Mouse (Mus musculus): ENCODE data around the gene Narf. TPM values are rescaled to one million over a fixed set of nuclear protein-coding genes. Genes with fewer than 3 reads are reported as not detected.

Gene Narf
- polyA plus RNA-seq, 1 experiment from 2014 or later, result 114 TPM

- ATAC-seq, result no peak
- Histone ChIP-seq H3K9ac (replicated peaks; ENCODE audit: low read depth, low read length) (peak overlapping the region; percentile 98), H3K4me1 (replicated peaks; ENCODE audit: control insufficient read depth, insufficient read depth, low read length) (peaks cover 32% of the 10 kb centered on the region), H3K27ac (ENCODE audit: low read length) (no peak overlapping the region), H3K36me3 (ENCODE audit: control insufficient read depth, insufficient read depth) (peaks cover 16% of the 10 kb centered on the region), H3K9me3 (ENCODE audit: control insufficient read depth, low read length) (no peaks in the 10 kb centered on the region), H3K4me2 (ENCODE audit: low read length) (peak overlapping the region; percentile 89), H3K4me3 (replicated peaks; ENCODE audit: low read length) (peak overlapping the region; percentile 98), H3K27me3 (replicated peaks; ENCODE audit: control insufficient read depth, insufficient read depth, low read length) (no peaks in the 10 kb centered on the region)
- 49% methylated on average over 2 of the region's 2 CpGs for WGBS
Observed at GRCm38 (mm10) chr11:121261074-121261473, 24.0 kb downstream of the Narf start.

- Histone ChIP-seq H3K4me3 (replicated peaks; ENCODE audit: low read length) (no peak overlapping the region), H3K36me3 (ENCODE audit: control insufficient read depth, insufficient read depth) (no peaks in the 10 kb centered on the region), H3K9ac (replicated peaks; ENCODE audit: low read depth, low read length) (no peak overlapping the region), H3K27ac (ENCODE audit: low read length) (no peak overlapping the region), H3K4me1 (replicated peaks; ENCODE audit: control insufficient read depth, insufficient read depth, low read length) (peaks cover 5% of the 10 kb centered on the region), H3K4me2 (ENCODE audit: low read length) (no peak overlapping the region), H3K27me3 (replicated peaks; ENCODE audit: control insufficient read depth, insufficient read depth, low read length) (no peaks in the 10 kb centered on the region), H3K9me3 (ENCODE audit: control insufficient read depth, low read length) (no peaks in the 10 kb centered on the region)
- ATAC-seq, result no peak
- WGBS, result 93% methylated on average over 8 of the region's 8 CpGs
Observed at GRCm38 (mm10) chr11:121277516-121277915, 40.5 kb downstream of the Narf start.

- ATAC-seq, result no peak
- no peak overlapping the region for H3K4me2 ChIP-seq (ENCODE audit: low read length)
- H3K4me1 ChIP-seq (replicated peaks; ENCODE audit: control insufficient read depth, insufficient read depth, low read length), result peaks cover 5% of the 10 kb centered on the region
- no peaks in the 10 kb centered on the region for H3K9me3 ChIP-seq (ENCODE audit: control insufficient read depth, low read length)
- no peaks in the 10 kb centered on the region for H3K36me3 ChIP-seq (ENCODE audit: control insufficient read depth, insufficient read depth)
- H3K9ac ChIP-seq (replicated peaks; ENCODE audit: low read depth, low read length), result no peak overlapping the region
- H3K27ac ChIP-seq (ENCODE audit: low read length), result no peak overlapping the region
- WGBS, result 88% methylated on average over 3 of the region's 3 CpGs
- no peaks in the 10 kb centered on the region for H3K27me3 ChIP-seq (replicated peaks; ENCODE audit: control insufficient read depth, insufficient read depth, low read length)
- no peak overlapping the region for H3K4me3 ChIP-seq (replicated peaks; ENCODE audit: low read length)
Observed at GRCm38 (mm10) chr11:121278011-121278410, 41.0 kb downstream of the Narf start.

- 82% methylated on average over 6 of the region's 6 CpGs for WGBS
- ATAC-seq, result no peak
- Histone ChIP-seq H3K36me3 (ENCODE audit: control insufficient read depth, insufficient read depth) (peaks cover 10% of the 10 kb centered on the region), H3K27me3 (replicated peaks; ENCODE audit: control insufficient read depth, insufficient read depth, low read length) (no peaks in the 10 kb centered on the region), H3K9ac (replicated peaks; ENCODE audit: low read depth, low read length) (no peak overlapping the region), H3K9me3 (ENCODE audit: control insufficient read depth, low read length) (no peaks in the 10 kb centered on the region), H3K27ac (ENCODE audit: low read length) (no peak overlapping the region), H3K4me3 (replicated peaks; ENCODE audit: low read length) (no peak overlapping the region), H3K4me1 (replicated peaks; ENCODE audit: control insufficient read depth, insufficient read depth, low read length) (peaks cover 5% of the 10 kb centered on the region), H3K4me2 (ENCODE audit: low read length) (no peak overlapping the region)
Observed at GRCm38 (mm10) chr11:121282911-121283310, 45.9 kb downstream of the Narf start.

GRCm38 (mm10) chr11:121289859-121290258 lies 52.8 kb downstream of the Narf start:
- Histone ChIP-seq H3K36me3 (ENCODE audit: control insufficient read depth, insufficient read depth) (peaks cover 32% of the 10 kb centered on the region), H3K9me3 (ENCODE audit: control insufficient read depth, low read length) (no peaks in the 10 kb centered on the region), H3K9ac (replicated peaks; ENCODE audit: low read depth, low read length) (no peak overlapping the region), H3K4me2 (ENCODE audit: low read length) (no peak overlapping the region), H3K4me1 (replicated peaks; ENCODE audit: control insufficient read depth, insufficient read depth, low read length) (no peaks in the 10 kb centered on the region), H3K27me3 (replicated peaks; ENCODE audit: control insufficient read depth, insufficient read depth, low read length) (no peaks in the 10 kb centered on the region), H3K4me3 (replicated peaks; ENCODE audit: low read length) (no peak overlapping the region), H3K27ac (ENCODE audit: low read length) (no peak overlapping the region)
- no peak for ATAC-seq
- 96% methylated on average over 3 of the region's 3 CpGs for WGBS

GRCm38 (mm10) chr11:121294771-121295170 lies 57.7 kb downstream of the Narf start:
- no peak overlapping the region for H3K4me3 ChIP-seq (replicated peaks; ENCODE audit: low read length)
- WGBS, result 95% methylated on average over 5 of the region's 5 CpGs
- no peak overlapping the region for H3K9ac ChIP-seq (replicated peaks; ENCODE audit: low read depth, low read length)
- H3K36me3 ChIP-seq (ENCODE audit: control insufficient read depth, insufficient read depth), result peaks cover 28% of the 10 kb centered on the region
- no peak for ATAC-seq
- no peaks in the 10 kb centered on the region for H3K9me3 ChIP-seq (ENCODE audit: control insufficient read depth, low read length)
- no peak overlapping the region for H3K4me2 ChIP-seq (ENCODE audit: low read length)
- no peaks in the 10 kb centered on the region for H3K4me1 ChIP-seq (replicated peaks; ENCODE audit: control insufficient read depth, insufficient read depth, low read length)
- H3K27me3 ChIP-seq (replicated peaks; ENCODE audit: control insufficient read depth, insufficient read depth, low read length), result no peaks in the 10 kb centered on the region
- no peak overlapping the region for H3K27ac ChIP-seq (ENCODE audit: low read length)

- Histone ChIP-seq H3K9ac (replicated peaks; ENCODE audit: low read depth, low read length) (no peak overlapping the region), H3K36me3 (ENCODE audit: control insufficient read depth, insufficient read depth) (peaks cover 27% of the 10 kb centered on the region)
Observed at GRCm38 (mm10) chr11:121298493-121298892, 61.4 kb downstream of the Narf start.

GRCm38 (mm10) chr11:121300265-121300664 lies 63.2 kb downstream of the Narf start:
- Histone ChIP-seq H3K36me3 (ENCODE audit: control insufficient read depth, insufficient read depth) (peaks cover 25% of the 10 kb centered on the region), H3K9me3 (ENCODE audit: control insufficient read depth, low read length) (no peaks in the 10 kb centered on the region), H3K4me1 (replicated peaks; ENCODE audit: control insufficient read depth, insufficient read depth, low read length) (no peaks in the 10 kb centered on the region), H3K9ac (replicated peaks; ENCODE audit: low read depth, low read length) (no peak overlapping the region), H3K4me3 (replicated peaks; ENCODE audit: low read length) (no peak overlapping the region), H3K27me3 (replicated peaks; ENCODE audit: control insufficient read depth, insufficient read depth, low read length) (no peaks in the 10 kb centered on the region), H3K4me2 (ENCODE audit: low read length) (no peak overlapping the region), H3K27ac (ENCODE audit: low read length) (no peak overlapping the region)
- WGBS, result 95% methylated on average over 9 of the region's 9 CpGs
- no peak for ATAC-seq

More at GRCm38 (mm10) chr11:121298493-121298892, 61.4 kb downstream of the Narf start:
- Histone ChIP-seq H3K9me3 (ENCODE audit: control insufficient read depth, low read length) (no peaks in the 10 kb centered on the region), H3K4me1 (replicated peaks; ENCODE audit: control insufficient read depth, insufficient read depth, low read length) (no peaks in the 10 kb centered on the region), H3K4me3 (replicated peaks; ENCODE audit: low read length) (no peak overlapping the region), H3K27ac (ENCODE audit: low read length) (no peak overlapping the region), H3K27me3 (replicated peaks; ENCODE audit: control insufficient read depth, insufficient read depth, low read length) (no peaks in the 10 kb centered on the region), H3K4me2 (ENCODE audit: low read length) (no peak overlapping the region)
- no peak for ATAC-seq
- WGBS, result 89% methylated on average over 8 of the region's 8 CpGs

GRCm38 (mm10) chr11:121305371-121305770 lies 68.3 kb downstream of the Narf start:
- Histone ChIP-seq H3K9me3 (ENCODE audit: control insufficient read depth, low read length) (no peaks in the 10 kb centered on the region), H3K4me3 (replicated peaks; ENCODE audit: low read length) (no peak overlapping the region), H3K4me2 (ENCODE audit: low read length) (no peak overlapping the region), H3K36me3 (ENCODE audit: control insufficient read depth, insufficient read depth) (peaks cover 37% of the 10 kb centered on the region), H3K27ac (ENCODE audit: low read length) (no peak overlapping the region), H3K9ac (replicated peaks; ENCODE audit: low read depth, low read length) (no peak overlapping the region), H3K27me3 (replicated peaks; ENCODE audit: control insufficient read depth, insufficient read depth, low read length) (no peaks in the 10 kb centered on the region), H3K4me1 (replicated peaks; ENCODE audit: control insufficient read depth, insufficient read depth, low read length) (no peaks in the 10 kb centered on the region)
- 87% methylated on average over 6 of the region's 6 CpGs for WGBS
- ATAC-seq, result no peak

Data from forebrain, embryonic 16.5 days (tissue).